Mouse (Mus musculus) kidney, embryonic 15.5 days (tissue): ENCODE results near the gene Hic1. TPM values are rescaled to one million over a fixed set of nuclear protein-coding genes. Genes with fewer than 3 reads are reported as not detected.

Experiments used
- ATAC-seq: fragments of 200-750 bp; cut with Nextera tagmentation; replicated peaks from 2 replicates; pipeline ENCODE4 v1.8.0; 2017; ENCODE audit warnings: moderate TSS enrichment; ENCODE audit not compliant: low FRiP score
- H3K27ac ChIP-seq: fragments of 300-500 bp; sonication (generic); 2 replicates; pipeline ENCODE4 v1.5.1; 2015; ENCODE audit warnings: mild to moderate bottlenecking, inconsistent platforms
- H3K27me3 ChIP-seq: fragments of 300-500 bp; sonication (generic); 2 replicates; pipeline ENCODE4 v1.6.1; 2015; ENCODE audit warnings: inconsistent platforms
- H3K36me3 ChIP-seq: fragments of 300-500 bp; sonication (generic); 2 replicates; pipeline ENCODE4 v1.6.1; 2015; ENCODE audit warnings: inconsistent platforms
- H3K4me1 ChIP-seq: fragments of 300-500 bp; sonication (generic); 2 replicates; pipeline ENCODE4 v1.6.1; 2015; ENCODE audit warnings: inconsistent platforms
- H3K4me2 ChIP-seq: fragments of 300-500 bp; sonication (generic); 2 replicates; pipeline ENCODE4 v1.6.1; 2015; ENCODE audit warnings: moderate library complexity, mild to moderate bottlenecking, inconsistent platforms
- H3K4me3 ChIP-seq: fragments of 300-500 bp; sonication (generic); replicated peaks from 2 replicates; pipeline ENCODE4 v1.5.1; 2015; ENCODE audit warnings: mild to moderate bottlenecking, inconsistent platforms
- H3K9ac ChIP-seq: fragments of 300-500 bp; sonication (generic); 2 replicates; pipeline ENCODE4 v1.6.1; 2015; ENCODE audit warnings: mild to moderate bottlenecking, inconsistent platforms
- H3K9me3 ChIP-seq: fragments of 300-500 bp; sonication (generic); replicated peaks from 2 replicates; pipeline ENCODE4 v1.6.1; 2016; ENCODE audit warnings: inconsistent platforms
- WGBS: fragments of 180-500 bp; shearing (Covaris S2); methylation state at CpG from one replicate; pipeline ENCODE4 v1.1.7; 2015; ENCODE audit warnings: mixed read lengths; 5-methylcytosine and 5-hydroxymethylcytosine counted together
- polyA plus RNA-seq: library from polyadenylated mRNA; unstranded; fragments of >200 nt; fragmentation: Nextera tagmentation; extraction: Ambion mirVana; gene quantifications from 2 replicates; pipeline ENCODE4 v1.2.1, GENCODE M21; 2015

The Hic1 gene
- polyA plus RNA-seq, 1 experiment from 2014 or later, result 25.9 TPM

- ATAC-seq, result no peak
- peaks cover 68% of the 10 kb centered on the region for H3K36me3 ChIP-seq
- peaks cover 76% of the 10 kb centered on the region for H3K4me1 ChIP-seq
These were observed 5.3 kb downstream of the Hic1 start for GRCm38 (mm10) chr11:75164051-75164450.

GRCm38 (mm10) chr11:75163379-75163778, 5.9 kb downstream of the Hic1 start:
- Histone ChIP-seq H3K4me1 (peaks cover 76% of the 10 kb centered on the region), H3K9ac (peak overlapping the region; percentile 67; the same call in 1 of the 2 replicates), H3K27ac (peak overlapping the region; percentile 95), H3K27me3 (peaks cover 47% of the 10 kb centered on the region), H3K4me2 (peak overlapping the region; percentile 94), H3K4me3 (peak overlapping the region; percentile 2; the same call in 1 of the 2 replicates), H3K9me3 (no peaks in the 10 kb centered on the region), H3K36me3 (peaks cover 68% of the 10 kb centered on the region)
- 64% methylated on average over 6 of the region's 6 CpGs for WGBS
- no peak for ATAC-seq

More at GRCm38 (mm10) chr11:75164051-75164450, 5.3 kb downstream of the Hic1 start:
- 67% methylated on average over 2 of the region's 2 CpGs for WGBS
- H3K27ac ChIP-seq, result peak overlapping the region; percentile 95
- H3K9me3 ChIP-seq, result no peaks in the 10 kb centered on the region
- peak overlapping the region; percentile 72 for H3K4me3 ChIP-seq
- peaks cover 54% of the 10 kb centered on the region for H3K27me3 ChIP-seq
- H3K4me2 ChIP-seq, result peak overlapping the region; percentile 94
- H3K9ac ChIP-seq, result peak overlapping the region; percentile 67; the same call in 1 of the 2 replicates

GRCm38 (mm10) chr11:75162591-75163080, 6.7 kb downstream of the Hic1 start:
- peaks cover 39% of the 10 kb centered on the region for H3K27me3 ChIP-seq
- peaks cover 75% of the 10 kb centered on the region for H3K4me1 ChIP-seq
- H3K36me3 ChIP-seq, result peaks cover 68% of the 10 kb centered on the region
- 76% methylated on average over 12 of the region's 12 CpGs for WGBS
- H3K9ac ChIP-seq, result no peak overlapping the region
- H3K9me3 ChIP-seq, result no peaks in the 10 kb centered on the region
- 0 out of 2 replicates have a peak overlapping the region, but pooled peaks have one; percentile 2 for H3K4me3 ChIP-seq
- ATAC-seq, result no peak
- peak overlapping the region; percentile 94 for H3K4me2 ChIP-seq
- H3K27ac ChIP-seq, result peak overlapping the region; percentile 95

GRCm38 (mm10) chr11:75161417-75162008, 7.8 kb downstream of the Hic1 start:
- H3K9ac ChIP-seq, result no peak overlapping the region
- H3K36me3 ChIP-seq, result peaks cover 67% of the 10 kb centered on the region
- H3K27ac ChIP-seq, result peak overlapping the region; percentile 95
- no peaks in the 10 kb centered on the region for H3K9me3 ChIP-seq
- WGBS, result 59% methylated on average over 4 of the region's 4 CpGs
- H3K27me3 ChIP-seq, result peaks cover 28% of the 10 kb centered on the region
- no peak overlapping the region for H3K4me2 ChIP-seq
- ATAC-seq, result no peak
- H3K4me1 ChIP-seq, result peaks cover 73% of the 10 kb centered on the region
- no peak overlapping the region for H3K4me3 ChIP-seq

GRCm38 (mm10) chr11:75160954-75161353, 8.4 kb downstream of the Hic1 start:
- peaks cover 66% of the 10 kb centered on the region for H3K36me3 ChIP-seq

GRCm38 (mm10) chr11:75159564-75159963, 9.8 kb downstream of the Hic1 start:
- H3K27me3 ChIP-seq, result peaks cover 9% of the 10 kb centered on the region
- no peak for ATAC-seq
- no peak overlapping the region for H3K4me2 ChIP-seq
- no peak overlapping the region for H3K9ac ChIP-seq
- peaks cover 60% of the 10 kb centered on the region for H3K4me1 ChIP-seq
- H3K4me3 ChIP-seq, result no peak overlapping the region
- H3K27ac ChIP-seq, result peak overlapping the region; percentile 81
- no peaks in the 10 kb centered on the region for H3K9me3 ChIP-seq
- H3K36me3 ChIP-seq, result peaks cover 60% of the 10 kb centered on the region
- 63% methylated on average over 2 of the region's 2 CpGs for WGBS

More at GRCm38 (mm10) chr11:75160954-75161353, 8.4 kb downstream of the Hic1 start:
- 73% methylated on average over 7 of the region's 7 CpGs for WGBS
- ATAC-seq, result no peak
- Histone ChIP-seq H3K4me3 (no peak overlapping the region), H3K4me1 (peaks cover 73% of the 10 kb centered on the region), H3K9me3 (no peaks in the 10 kb centered on the region), H3K27me3 (peaks cover 23% of the 10 kb centered on the region), H3K4me2 (no peak overlapping the region), H3K27ac (peak overlapping the region; percentile 95), H3K9ac (no peak overlapping the region)

- no peak overlapping the region for H3K9ac ChIP-seq
- no peaks in the 10 kb centered on the region for H3K9me3 ChIP-seq
- no peak overlapping the region for H3K4me3 ChIP-seq
- H3K36me3 ChIP-seq, result peaks cover 49% of the 10 kb centered on the region
- ATAC-seq, result no peak
- H3K4me2 ChIP-seq, result no peak overlapping the region
- 83% methylated on average over 14 of the region's 14 CpGs for WGBS
- no peaks in the 10 kb centered on the region for H3K27me3 ChIP-seq
- H3K27ac ChIP-seq, result peak overlapping the region; percentile 81
- peaks cover 67% of the 10 kb centered on the region for H3K4me1 ChIP-seq
These were observed 10.9 kb downstream of the Hic1 start for GRCm38 (mm10) chr11:75158432-75158831.

GRCm38 (mm10) chr11:75157901-75158300, 11.4 kb downstream of the Hic1 start:
- no peak for ATAC-seq
- Histone ChIP-seq H3K9ac (no peak overlapping the region), H3K36me3 (peaks cover 48% of the 10 kb centered on the region), H3K27me3 (no peaks in the 10 kb centered on the region), H3K9me3 (no peaks in the 10 kb centered on the region), H3K4me1 (peaks cover 67% of the 10 kb centered on the region), H3K4me2 (no peak overlapping the region), H3K27ac (peak overlapping the region; percentile 81), H3K4me3 (no peak overlapping the region)
- WGBS, result 21% methylated on average over 2 of the region's 2 CpGs

- WGBS, result 55% methylated on average over 4 of the region's 4 CpGs
- H3K4me1 ChIP-seq, result peaks cover 65% of the 10 kb centered on the region
These were observed 12.3 kb downstream of the Hic1 start for GRCm38 (mm10) chr11:75157037-75157436.

GRCm38 (mm10) chr11:75156416-75156815, 12.9 kb downstream of the Hic1 start:
- peaks cover 60% of the 10 kb centered on the region for H3K4me1 ChIP-seq

More at GRCm38 (mm10) chr11:75157037-75157436, 12.3 kb downstream of the Hic1 start:
- H3K4me2 ChIP-seq, result no peak overlapping the region
- H3K27me3 ChIP-seq, result no peaks in the 10 kb centered on the region
- H3K36me3 ChIP-seq, result peaks cover 39% of the 10 kb centered on the region
- H3K9me3 ChIP-seq, result no peaks in the 10 kb centered on the region
- H3K4me3 ChIP-seq, result no peak overlapping the region
- H3K9ac ChIP-seq, result no peak overlapping the region
- ATAC-seq, result no peak
- peak overlapping the region; percentile 81 for H3K27ac ChIP-seq

GRCm38 (mm10) chr11:75155985-75156384, 13.3 kb downstream of the Hic1 start:
- no peak overlapping the region for H3K4me3 ChIP-seq
- no peak for ATAC-seq
- H3K9ac ChIP-seq, result no peak overlapping the region
- peaks cover 58% of the 10 kb centered on the region for H3K4me1 ChIP-seq
- no peak overlapping the region for H3K4me2 ChIP-seq
- no peaks in the 10 kb centered on the region for H3K9me3 ChIP-seq
- H3K36me3 ChIP-seq, result peaks cover 30% of the 10 kb centered on the region
- H3K27me3 ChIP-seq, result no peaks in the 10 kb centered on the region
- H3K27ac ChIP-seq, result peak overlapping the region; percentile 81
- WGBS, result 62% methylated on average over 6 of the region's 6 CpGs

More at GRCm38 (mm10) chr11:75156416-75156815, 12.9 kb downstream of the Hic1 start:
- no peak overlapping the region for H3K4me2 ChIP-seq
- H3K9me3 ChIP-seq, result no peaks in the 10 kb centered on the region
- peaks cover 33% of the 10 kb centered on the region for H3K36me3 ChIP-seq
- H3K9ac ChIP-seq, result no peak overlapping the region
- WGBS, result 66% methylated on average over 5 of the region's 5 CpGs
- ATAC-seq, result no peak
- H3K27ac ChIP-seq, result peak overlapping the region; percentile 81
- H3K4me3 ChIP-seq, result no peak overlapping the region
- no peaks in the 10 kb centered on the region for H3K27me3 ChIP-seq

- Histone ChIP-seq H3K9ac (no peak overlapping the region), H3K4me1 (peaks cover 51% of the 10 kb centered on the region), H3K4me2 (no peak overlapping the region), H3K4me3 (no peak overlapping the region), H3K27me3 (no peaks in the 10 kb centered on the region), H3K36me3 (peaks cover 28% of the 10 kb centered on the region), H3K27ac (peak overlapping the region; percentile 85), H3K9me3 (no peaks in the 10 kb centered on the region)
- 69% methylated on average over 6 of the region's 6 CpGs for WGBS
- ATAC-seq, result no peak
These were observed 15.2 kb downstream of the Hic1 start for GRCm38 (mm10) chr11:75154053-75154585.
